Mouse (Mus musculus) lung, postnatal 14 days (tissue): Measurements from ENCODE around the gene Sirt6.
"Not testable (repeated sequence)": the region's sequence is repeated elsewhere in the genome, so short reads cannot be mapped to it uniquely, and the experiment has no call there.

Experiments used
- DNase-seq: peaks from one replicate; pipeline ENCODE4 v3.0.0; 2021

The Sirt6 gene

GRCm38 (mm10) chr10:81626994-81627835, at the start of gene Sirt6:
Gene Sirt6, minus strand, starts transcription at chr10:81627797.
- DNase-seq, result peak; percentile 93

GRCm38 (mm10) chr10:81656174-81656573, 28.6 kb upstream of the Sirt6 start:
- DNase-seq, result no peak

GRCm38 (mm10) chr10:81655178-81655577, 27.6 kb upstream of the Sirt6 start:
- DNase-seq, result no peak

- DNase-seq, result peak; percentile 90
These were observed 21.5 kb upstream of the Sirt6 start, which contains the start of gene Gm10778 for GRCm38 (mm10) chr10:81648803-81649775. Gene Gm10778, plus strand, starts transcription at chr10:81649059.

- DNase-seq, result no peak
These were observed 18.5 kb upstream of the Sirt6 start for GRCm38 (mm10) chr10:81646015-81646555.

GRCm38 (mm10) chr10:81645391-81645790, 17.8 kb upstream of the Sirt6 start:
- DNase-seq, result no peak

GRCm38 (mm10) chr10:81644716-81645115, 17.1 kb upstream of the Sirt6 start:
- no peak for DNase-seq

GRCm38 (mm10) chr10:81644162-81644561, 16.6 kb upstream of the Sirt6 start:
- DNase-seq, result no peak

- DNase-seq, result peak; percentile 95
These were observed 16.0 kb upstream of the Sirt6 start for GRCm38 (mm10) chr10:81643449-81644055.

- no peak for DNase-seq
These were observed 15.3 kb upstream of the Sirt6 start for GRCm38 (mm10) chr10:81642648-81643448.

GRCm38 (mm10) chr10:81641978-81642647, 14.5 kb upstream of the Sirt6 start:
- DNase-seq, result no peak

GRCm38 (mm10) chr10:81641566-81641965, 14.0 kb upstream of the Sirt6 start:
- no peak for DNase-seq

- not testable (repeated sequence) for DNase-seq
These were observed 13.2 kb upstream of the Sirt6 start for GRCm38 (mm10) chr10:81640825-81641224.

- no peak for DNase-seq
These were observed 10.5 kb upstream of the Sirt6 start for GRCm38 (mm10) chr10:81638101-81638500.

- no peak for DNase-seq
These were observed 8.7 kb upstream of the Sirt6 start for GRCm38 (mm10) chr10:81636338-81636737.

GRCm38 (mm10) chr10:81633253-81634099, 5.9 kb upstream of the Sirt6 start:
- DNase-seq, result peak; percentile 85

- no peak for DNase-seq
These were observed 793 bp upstream of the Sirt6 start, which contains the start of gene Ankrd24 for GRCm38 (mm10) chr10:81628390-81628789. Gene Ankrd24, plus strand, starts transcription at chr10:81628540.

GRCm38 (mm10) chr10:81627836-81628220, 231 bp upstream of the Sirt6 start:
- peak; percentile 28 for DNase-seq

GRCm38 (mm10) chr10:81626101-81626993, 1.2 kb downstream of the Sirt6 start:
- no peak for DNase-seq
